Mouse (Mus musculus): ENCODE measurements around the gene Gm44503. TPM values are rescaled to one million over a fixed set of nuclear protein-coding genes. Genes with fewer than 3 reads are reported as not detected.

Gm44503 gene
- total RNA-seq (2021) = under 1 TPM in 1 of 2 experiments, not detected in 1; 0.29 TPM
- long read RNA-seq, experiment 1, partial matches to known transcripts = 0 of 3 reads
- long read RNA-seq, experiment 1, other reads (novel, unspliced or antisense) = 3 of 3 reads
- long read RNA-seq, experiment 2, partial matches to known transcripts = 0 of 4 reads
- long read RNA-seq, experiment 2, other reads (novel, unspliced or antisense) = 4 of 4 reads

DNA sequence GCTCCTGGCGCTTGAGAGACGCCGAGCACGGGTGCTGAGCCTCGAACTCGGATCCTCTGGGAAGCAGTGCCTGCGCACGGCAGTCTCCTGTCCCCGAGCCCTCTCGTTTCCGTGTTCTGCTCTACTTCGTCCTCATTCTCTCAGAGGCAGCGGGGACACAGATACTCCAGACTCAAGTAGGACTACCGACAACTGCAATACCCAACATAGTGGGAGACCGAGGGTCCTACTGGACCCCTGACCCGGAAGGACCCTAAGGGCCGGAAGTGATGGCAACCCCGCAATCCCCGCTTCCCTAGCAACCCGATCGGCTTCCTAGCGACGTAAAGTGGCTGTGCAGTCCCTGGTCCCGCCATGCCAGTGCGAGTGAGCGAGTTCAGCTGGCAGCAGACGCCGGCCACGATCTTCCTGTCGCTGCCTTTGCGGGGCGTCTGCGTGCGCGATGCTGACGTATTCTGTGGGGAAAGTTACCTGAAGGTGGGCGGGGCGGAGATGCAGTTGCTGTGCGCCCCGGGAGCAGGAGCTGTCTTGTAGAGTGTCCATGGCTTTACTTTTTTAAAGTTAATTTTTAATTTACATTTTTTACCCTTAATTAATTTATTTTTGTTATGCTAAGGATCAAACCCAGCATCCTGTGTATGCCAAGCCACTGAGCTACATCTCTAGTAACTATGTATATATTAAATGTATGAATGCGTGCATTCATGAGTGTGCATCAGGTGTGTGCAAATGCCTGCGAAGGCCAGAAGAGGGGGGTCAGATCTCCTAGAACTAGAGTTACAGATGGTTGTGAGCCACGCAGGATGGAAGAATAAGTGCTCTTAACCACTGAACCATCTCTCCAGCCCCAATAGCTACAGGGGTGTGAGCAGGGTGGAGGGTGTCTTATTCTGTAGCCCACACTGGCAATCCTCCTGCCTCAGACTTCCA is at the start of gene Gm44503, which contains the start of gene Dyx1c1:
Gene Gm44503, plus strand, starts transcription at position 332 of the 930 bp plus-strand sequence.
Gene Dyx1c1, plus strand, starts transcription at position 265 of the 930 bp plus-strand sequence.
- intact Hi-C loops (cut with DNase I) = no loop called here
- peak; percentile 76 to 80 for DNase-seq (ENCODE audit: low spot score in 2 of 2)

DNA sequence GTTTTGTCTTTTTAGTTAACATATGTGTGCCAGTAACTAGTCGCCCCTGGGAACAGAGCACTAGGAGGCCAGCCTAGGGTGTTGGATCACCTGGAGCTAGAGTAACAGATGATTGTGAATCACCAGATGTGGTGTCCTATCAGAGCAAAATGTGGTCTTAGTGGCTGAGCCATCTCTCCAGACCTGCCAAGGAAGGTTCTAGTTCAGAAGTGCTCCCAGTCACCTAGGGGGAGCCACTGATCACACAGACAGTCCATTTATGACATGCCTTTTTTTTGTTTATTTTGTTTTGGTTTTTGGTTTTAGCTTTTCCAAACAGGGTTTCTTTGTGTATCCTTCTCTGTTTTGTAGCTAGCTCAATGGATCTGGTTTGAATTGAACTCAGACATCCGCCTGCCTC is 47.3 kb upstream of the Gm44503 start:
- intact Hi-C loops (cut with DNase I) = no loop called here
- no peak for DNase-seq (ENCODE audit: low spot score in 2 of 2)

DNA sequence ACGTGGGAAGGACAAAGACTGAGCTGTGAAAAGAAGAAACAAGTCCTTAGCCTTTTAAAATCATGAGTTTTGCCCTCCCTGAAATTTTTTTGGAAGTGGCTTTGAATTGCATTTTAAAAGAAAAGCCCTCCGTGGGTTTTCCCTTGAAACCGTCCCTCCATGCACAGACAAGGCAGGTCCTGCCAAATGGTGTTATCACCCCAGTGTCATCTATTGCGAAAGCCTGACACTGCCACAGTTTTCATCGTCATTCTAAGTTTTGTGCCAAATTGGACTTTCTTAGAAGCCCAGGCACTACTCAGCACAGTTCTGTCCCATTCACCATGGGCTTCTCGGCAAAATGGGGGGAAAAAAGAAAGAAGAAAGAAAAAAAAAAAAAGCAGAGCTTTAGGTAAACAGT is 45.1 kb upstream of the Gm44503 start:
- intact Hi-C loops (cut with DNase I) = no loop called here
- no peak for DNase-seq (ENCODE audit: low spot score in 2 of 2)

DNA sequence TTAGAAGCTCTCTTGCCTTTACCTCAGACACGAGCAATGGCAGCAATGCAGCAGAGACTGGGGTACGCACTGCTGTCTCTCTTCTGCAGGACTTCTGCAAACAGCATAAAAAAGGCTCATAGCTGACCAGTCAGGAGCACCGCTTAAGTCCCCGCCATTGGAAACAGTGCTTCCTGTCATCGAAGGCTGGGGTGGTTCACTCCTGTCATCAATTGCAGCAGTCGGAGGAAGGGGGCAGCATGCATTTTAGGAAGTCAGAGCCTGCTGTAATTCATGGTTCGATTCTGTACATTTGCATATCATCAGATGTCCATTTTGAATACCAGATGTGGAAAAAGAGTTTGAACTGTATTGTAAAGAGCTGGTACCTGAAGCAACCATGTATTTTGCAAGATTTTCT is 42.9 kb upstream of the Gm44503 start:
- DNase-seq (ENCODE audit: low spot score in 2 of 2) = no peak
- intact Hi-C loops (cut with DNase I) = no loop called here

DNA sequence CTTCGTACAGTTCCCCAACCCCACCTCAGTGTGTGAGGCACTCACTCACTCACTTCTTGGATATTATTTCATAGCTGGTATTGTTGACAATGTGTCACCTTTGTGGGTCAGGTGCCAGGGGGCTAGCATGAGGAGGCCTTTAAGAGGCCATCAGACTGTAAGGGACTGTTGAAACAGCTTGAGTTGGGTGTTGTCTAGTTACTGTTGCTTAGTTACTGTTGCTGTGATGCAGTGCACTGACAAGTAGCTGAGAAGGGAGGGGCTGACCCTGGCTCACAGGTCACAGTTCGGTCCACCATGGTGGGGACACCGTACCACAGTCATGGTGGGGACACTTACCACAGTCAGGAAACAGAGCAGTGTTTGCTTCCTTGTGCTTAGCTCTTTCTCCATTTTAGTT is 35.6 kb upstream of the Gm44503 start:
- DNase-seq (ENCODE audit: low spot score in 2 of 2) = no peak
- intact Hi-C loops (cut with DNase I) = no loop called here

DNA sequence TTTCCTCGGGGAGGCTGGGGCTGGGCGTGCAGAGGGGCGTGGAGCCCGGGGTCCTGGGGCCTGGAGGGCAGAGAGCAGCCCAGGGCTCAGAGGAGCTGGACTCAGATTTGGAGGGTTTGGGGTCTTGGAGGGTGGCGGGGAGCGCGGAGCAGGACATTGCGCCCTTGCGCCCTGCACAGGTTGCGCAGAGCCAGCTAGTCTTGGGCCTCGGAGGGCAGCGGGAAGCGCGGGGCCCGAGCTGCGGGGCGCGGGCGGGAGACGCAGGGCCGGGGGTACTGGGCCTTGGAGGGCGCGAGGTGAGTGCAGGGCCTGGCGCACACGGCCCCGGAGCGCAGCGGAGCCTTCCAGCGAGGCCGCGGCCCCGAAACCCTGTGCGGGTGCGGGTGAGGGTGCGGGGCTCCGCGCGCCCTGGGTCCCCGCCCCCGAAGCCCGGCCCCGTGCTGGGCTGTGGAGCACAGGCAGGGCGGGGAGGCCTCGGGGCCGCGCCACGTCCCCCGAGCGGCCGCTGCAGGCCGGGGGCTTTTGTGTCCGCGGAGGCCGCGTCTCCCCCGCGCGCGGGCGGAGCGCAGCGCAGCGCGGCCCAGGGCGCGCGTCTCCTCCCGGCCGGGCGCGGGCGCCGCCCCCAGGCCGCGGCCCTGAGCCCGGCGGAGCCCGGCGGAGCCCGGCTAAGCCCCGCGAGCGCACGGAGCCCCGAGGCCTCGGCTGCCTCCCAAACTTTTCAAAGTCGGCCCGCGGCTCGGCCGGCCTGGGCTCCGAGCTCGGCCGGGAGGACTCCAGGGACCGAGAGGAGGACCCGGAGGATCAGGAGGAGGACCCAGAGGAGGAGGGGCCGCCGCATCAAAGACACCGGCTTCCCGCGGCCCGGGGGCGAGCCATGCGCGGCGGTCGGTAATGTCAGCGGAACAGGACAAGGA is 33.4 kb upstream of the Gm44503 start, which contains the start of gene Pygo1:
Gene Pygo1, plus strand, starts transcription at position 625 of the 914 bp plus-strand sequence.
- intact Hi-C loops (cut with DNase I) = no loop called here
- DNase-seq (ENCODE audit: low spot score in 2 of 2) = peak in 1 of 2 experiments; percentile 45

DNA sequence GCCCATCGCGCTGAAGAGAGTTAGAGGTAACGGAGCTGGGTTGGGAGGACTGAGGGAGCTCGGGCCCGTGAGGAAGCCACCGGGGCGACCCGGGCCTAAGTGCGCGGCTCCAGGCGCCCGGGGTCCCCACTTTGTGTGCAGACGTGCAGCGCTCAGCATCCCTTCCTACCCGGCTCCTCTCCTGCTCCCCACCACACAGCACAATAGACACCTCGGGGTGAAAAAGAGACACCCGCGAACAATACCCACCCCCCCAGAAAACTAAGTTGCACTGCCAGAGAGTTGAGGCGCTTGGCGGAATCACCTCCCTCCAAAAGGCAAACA is 32.8 kb upstream of the Gm44503 start:
- intact Hi-C loops (cut with DNase I) = no loop called here
- no peak for DNase-seq (ENCODE audit: low spot score in 2 of 2)

DNA sequence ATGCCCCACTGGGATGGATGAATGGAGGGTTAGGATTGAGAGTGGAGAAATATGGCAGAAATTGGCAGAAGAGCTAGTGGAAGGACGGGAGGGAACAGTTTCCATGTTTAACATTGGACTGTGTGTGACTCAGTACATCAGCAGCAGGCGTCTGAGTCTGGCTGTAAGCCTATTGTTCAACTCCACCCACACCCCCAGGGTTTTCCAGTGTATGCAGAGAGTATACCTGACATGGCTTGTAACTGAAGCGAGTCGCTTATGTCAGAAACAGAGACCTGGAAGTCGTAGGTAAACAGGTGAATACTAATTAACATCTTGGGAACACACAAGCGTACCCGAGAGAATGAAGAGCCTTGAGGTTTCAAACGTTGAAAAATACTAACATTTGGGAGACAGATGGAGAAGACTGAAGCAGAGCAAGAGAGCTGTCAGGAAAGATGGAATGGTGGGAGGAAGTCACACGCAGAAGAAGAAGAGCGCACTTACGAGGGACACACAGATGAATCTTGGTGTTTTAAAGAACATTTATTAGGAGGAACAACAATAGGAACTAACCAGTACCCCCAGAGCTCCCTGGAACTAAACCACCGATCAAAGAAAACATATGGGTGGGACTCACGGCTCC is 27.4 kb upstream of the Gm44503 start:
- intact Hi-C loops (cut with DNase I) = no loop called here
- DNase-seq (ENCODE audit: low spot score in 2 of 2) = peak; percentile 64 to 85

DNA sequence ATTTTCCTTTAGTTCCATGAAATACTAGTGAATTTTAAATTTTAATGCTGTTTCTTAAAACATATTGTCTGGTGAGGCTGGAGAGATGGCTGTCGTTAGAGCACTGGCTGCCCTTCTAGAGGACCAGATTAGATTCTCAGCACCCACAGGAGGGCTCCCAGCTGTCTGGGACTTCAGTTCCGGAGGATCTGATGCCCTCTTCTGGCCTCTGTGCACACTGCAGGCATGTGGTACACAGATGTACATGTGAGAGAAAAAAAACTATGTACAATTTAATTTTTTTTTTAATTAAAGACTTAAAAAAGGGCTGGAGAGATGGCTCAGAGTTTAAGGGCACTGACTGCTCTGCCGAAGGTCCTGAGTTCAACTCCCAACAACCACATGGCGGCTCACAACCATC is 23.3 kb upstream of the Gm44503 start:
- intact Hi-C loops (cut with DNase I) = no loop called here
- no peak for DNase-seq (ENCODE audit: low spot score in 2 of 2)

DNA sequence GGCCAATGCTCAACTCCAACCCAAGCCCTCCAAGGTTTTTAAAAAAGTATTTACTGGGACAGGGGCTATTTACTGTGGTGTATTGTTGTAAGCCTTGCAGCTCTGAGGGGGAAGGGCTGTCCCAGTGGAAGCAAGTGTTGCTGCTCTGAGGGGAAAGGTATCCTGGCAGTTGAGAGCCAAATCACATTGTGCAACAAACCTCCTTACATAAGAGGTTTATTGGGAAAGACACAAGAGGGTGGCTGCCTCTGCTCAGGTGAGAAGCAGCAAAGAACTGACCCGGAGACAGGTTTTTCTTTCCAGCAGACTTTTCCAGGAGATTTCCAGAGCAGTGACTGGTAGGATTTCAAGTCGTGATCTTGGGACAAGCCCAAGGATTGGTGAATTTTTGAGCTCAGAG is 22.4 kb upstream of the Gm44503 start:
- intact Hi-C loops (cut with DNase I) = no loop called here
- DNase-seq (ENCODE audit: low spot score in 2 of 2) = no peak

DNA sequence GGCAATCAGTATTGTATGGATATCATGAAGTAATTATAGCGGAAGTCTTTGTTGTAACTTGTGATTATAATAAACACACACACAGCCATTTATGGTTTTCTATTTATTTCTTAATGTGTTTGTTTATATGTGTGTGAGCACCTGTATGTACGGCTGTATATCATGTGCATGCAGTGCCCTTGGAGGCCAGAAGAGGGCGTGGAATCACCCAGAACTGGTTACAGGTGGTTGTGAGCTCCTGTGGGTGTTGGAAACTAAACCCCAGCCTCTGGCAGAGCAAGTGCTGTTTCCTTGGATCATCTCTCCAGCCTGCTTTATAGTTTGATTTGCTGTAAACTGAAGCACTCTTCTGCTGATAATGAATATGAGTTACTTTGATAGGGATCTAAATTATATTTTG is 15.2 kb upstream of the Gm44503 start:
- intact Hi-C loops (cut with DNase I) = no loop called here
- DNase-seq (ENCODE audit: low spot score in 2 of 2) = peak in 1 of 2 experiments; percentile 36

DNA sequence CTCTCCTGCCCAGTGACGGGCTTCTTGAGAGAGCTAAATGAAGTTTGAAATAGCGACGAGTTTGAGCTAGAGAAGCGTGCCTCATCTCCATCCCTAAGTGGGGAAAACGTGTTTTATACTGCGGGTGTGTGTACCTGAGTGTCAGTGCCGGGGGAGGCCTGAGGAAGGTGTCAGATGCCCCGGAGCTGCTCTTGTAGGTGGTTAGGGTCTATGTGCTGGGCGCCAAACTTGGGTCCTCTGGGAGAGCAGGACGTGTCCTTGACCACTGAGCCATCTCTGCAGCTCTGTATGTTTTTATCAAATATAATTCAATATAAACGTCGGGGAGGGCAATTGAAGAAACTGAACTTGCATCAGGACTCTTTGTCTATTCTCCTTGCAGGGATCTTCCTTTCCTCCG is 14.4 kb upstream of the Gm44503 start:
- no peak for DNase-seq (ENCODE audit: low spot score in 2 of 2)
- intact Hi-C loops (cut with DNase I) = no loop called here

DNA sequence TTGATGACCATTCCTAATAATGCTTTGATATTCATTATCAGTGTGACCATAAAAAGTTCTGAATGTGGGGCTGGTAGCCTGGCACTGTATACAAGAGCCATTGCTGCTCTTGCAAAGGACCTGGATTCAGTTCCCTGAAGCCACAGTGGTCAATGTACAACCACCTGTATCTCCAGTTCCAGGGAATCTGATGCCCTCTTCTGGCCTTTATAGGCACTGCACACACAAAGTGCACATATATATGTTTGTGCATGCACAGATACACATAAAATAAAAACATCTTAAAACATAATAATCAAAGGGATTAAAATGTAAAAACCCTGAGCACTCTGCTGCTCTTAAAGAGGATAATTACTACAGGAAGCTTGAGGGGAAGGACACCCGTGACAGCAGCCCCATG is 11.6 kb upstream of the Gm44503 start:
- DNase-seq (ENCODE audit: low spot score in 2 of 2) = no peak
- intact Hi-C loops (cut with DNase I) = no loop called here

DNA sequence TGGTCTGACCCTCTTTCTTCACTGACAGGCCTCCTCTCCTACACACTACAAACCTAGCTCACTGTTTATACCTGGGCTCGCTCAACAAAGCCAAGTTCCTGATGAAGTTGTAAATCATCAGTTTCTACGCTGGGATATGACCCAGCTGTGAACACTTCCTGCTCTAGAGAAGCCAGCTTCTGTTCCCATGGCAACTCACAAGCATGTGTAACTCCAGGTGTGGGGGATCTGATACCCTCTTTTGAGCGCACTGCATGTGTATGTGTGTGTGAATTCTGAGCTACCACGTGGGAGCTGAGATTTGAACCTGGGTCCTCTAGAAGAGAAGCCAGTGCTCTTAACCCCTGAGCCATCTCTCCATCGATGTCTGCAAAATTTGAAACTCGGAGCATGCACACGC is 9.1 kb upstream of the Gm44503 start:
- intact Hi-C loops (cut with DNase I) = no loop called here
- DNase-seq (ENCODE audit: low spot score in 2 of 2) = no peak

DNA sequence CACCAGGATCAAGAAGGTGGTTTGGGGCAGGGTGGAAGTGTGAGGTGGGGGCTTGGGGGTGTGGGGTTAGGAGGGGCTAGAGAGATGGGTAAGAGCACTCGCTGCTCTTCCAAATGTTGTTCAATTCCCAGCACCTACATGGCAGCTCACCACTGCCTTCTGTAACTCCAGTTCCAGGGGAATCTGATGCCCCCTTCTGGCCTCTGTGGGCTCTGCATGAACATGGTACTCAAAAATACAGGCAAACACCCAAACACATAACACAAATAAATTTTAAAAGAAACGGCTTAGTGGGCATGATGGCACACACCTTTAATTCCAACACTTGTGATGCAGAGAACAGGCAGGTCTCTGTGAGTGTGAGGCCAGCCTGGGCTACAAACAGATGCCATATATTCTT is 3.9 kb upstream of the Gm44503 start:
- intact Hi-C loops (cut with DNase I) = no loop called here

DNA sequence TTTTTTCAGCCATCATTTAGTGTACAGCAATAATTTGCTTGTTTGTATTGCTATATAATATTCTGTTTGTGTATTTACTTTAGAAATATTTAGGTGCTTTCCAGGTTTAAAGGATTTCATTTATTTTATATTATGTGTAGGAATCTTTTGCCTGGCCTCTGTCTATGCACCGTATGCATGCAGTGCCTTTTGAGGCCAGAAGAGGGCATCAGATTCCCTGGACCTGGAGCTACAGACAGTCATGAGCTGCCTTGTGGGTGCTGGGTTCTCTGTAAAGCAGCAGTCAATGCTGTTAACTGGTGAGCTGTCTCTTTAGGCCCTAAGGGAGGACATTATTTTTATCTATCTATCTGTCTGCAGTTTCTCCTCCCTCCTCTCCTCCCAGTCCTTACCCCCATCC is 3.1 kb upstream of the Gm44503 start:
- peak; percentile 52 to 70 for DNase-seq (ENCODE audit: low spot score in 2 of 2)

More for the DNA sequence above, 3.9 kb upstream of the Gm44503 start:
- no peak for DNase-seq (ENCODE audit: low spot score in 2 of 2)

DNA sequence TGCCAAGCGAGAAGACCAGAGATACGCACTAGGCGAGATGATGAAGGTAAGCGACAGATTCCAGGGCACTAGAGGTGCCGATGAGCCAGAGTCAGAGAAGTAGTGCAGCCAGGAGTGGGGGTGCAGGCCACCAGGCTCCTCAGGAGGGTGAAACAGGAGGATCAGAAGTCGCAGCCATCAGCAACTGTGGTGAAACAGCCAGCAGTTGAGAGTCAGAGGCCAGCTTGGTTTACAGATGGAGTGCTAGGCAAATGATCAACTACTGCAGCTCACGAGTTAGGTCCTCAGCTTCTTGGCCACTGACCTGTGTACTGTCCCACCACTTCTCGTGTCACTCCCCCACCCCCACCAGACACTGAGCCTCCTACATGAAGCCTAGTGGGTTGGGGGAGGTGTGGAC is 2.7 kb downstream of the Gm44503 start:
- intact Hi-C loops (cut with DNase I) = loop anchor here (10.0 kb wide), 1 partner anchor 197 kb away; no protein-coding TSS in a partner anchor
- no peak for DNase-seq (ENCODE audit: low spot score in 2 of 2)

More for the DNA sequence above, 3.1 kb upstream of the Gm44503 start:
- intact Hi-C loops (cut with DNase I) = no loop called here

DNA sequence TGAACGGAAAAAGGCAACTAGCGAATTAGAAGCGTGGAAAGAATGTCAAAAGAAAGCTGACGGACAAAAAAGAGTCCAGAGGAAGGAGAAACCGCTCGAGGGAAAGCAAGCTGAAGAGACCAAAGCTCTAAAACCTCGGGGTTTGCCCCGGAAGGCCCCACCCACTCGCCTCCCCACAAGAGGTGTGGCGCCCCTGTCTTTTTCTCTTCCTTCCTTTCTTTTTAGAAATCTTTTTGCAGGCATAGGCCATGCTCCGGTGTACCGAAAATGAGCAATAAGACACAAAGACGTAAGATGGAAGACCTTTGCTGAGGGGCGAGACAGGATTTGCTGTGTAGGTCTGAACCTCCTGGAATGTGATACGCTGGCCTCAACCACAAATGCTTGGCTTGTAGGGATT is 3.3 kb downstream of the Gm44503 start:
- intact Hi-C loops (cut with DNase I) = loop anchor here (10.0 kb wide), 1 partner anchor 197 kb away; no protein-coding TSS in a partner anchor
- no peak for DNase-seq (ENCODE audit: low spot score in 2 of 2)

Data from left cerebral cortex, postnatal 14 days (tissue).